Mouse (Mus musculus): ENCODE results near the gene Misp. TPM values are rescaled to one million over a fixed set of nuclear protein-coding genes. Genes with fewer than 3 reads are reported as not detected.
A peak's percentile ranks its signal among the peaks of the same experiment; 100 is the strongest.

The Misp gene
- under 1 TPM; 0.26 to 0.53 TPM for total RNA-seq (2021)
- long read RNA-seq, experiment 1 = 0 reads
- long read RNA-seq, experiment 2 = 0 reads

- DNase-seq (ENCODE audit: low spot score in 2 of 2) = no peak
Measured at GRCm38 (mm10) chr10:79820782-79821181, at the start of gene Misp. TSS of gene Misp (plus strand) at chr10:79820989.

DNA sequence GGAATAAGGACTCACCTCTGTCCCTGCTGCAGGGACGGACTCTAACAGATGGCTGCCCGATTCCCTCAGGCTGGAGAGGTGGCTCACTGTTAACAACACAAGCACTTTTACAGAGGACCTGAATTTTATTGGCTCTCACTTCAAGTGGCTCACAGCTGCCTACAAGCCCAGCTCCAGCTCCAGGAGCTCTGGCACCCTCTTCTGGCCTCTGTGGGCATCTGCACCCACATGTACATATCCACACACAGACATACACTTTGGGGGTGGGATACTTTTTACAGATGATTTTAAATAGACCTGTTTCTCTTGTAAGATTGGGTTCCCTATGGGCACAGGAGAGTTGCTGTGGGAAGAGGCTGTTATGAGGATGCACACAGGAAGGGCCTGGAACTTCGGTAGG, 48.5 kb upstream of the Misp start:
- no peak for DNase-seq (ENCODE audit: low spot score in 2 of 2)

DNA sequence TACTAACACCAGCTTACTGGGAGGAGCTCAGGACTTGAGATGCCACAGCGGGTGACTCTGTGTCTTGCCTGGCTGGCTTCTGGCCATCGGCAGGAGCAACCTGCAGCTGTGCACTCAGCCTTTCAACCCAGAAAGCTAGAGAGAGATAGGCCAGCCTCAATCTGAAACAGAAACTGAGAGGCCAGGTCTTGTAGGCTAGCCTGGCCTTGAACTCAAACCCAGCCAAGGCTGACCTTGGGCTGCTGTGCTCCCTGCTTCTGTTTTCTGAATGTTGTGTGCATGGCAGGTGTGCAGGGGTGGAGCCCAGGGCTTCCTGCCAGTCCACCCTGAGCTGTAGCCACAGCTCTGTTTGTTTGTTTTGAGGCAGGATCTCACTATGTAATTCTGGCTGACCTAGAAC, 47.6 kb upstream of the Misp start:
- DNase-seq (ENCODE audit: low spot score in 2 of 2) = no peak

- DNase-seq (ENCODE audit: low spot score in 2 of 2) = no peak
Measured at GRCm38 (mm10) chr10:79774486-79775279, 46.1 kb upstream of the Misp start.

DNA sequence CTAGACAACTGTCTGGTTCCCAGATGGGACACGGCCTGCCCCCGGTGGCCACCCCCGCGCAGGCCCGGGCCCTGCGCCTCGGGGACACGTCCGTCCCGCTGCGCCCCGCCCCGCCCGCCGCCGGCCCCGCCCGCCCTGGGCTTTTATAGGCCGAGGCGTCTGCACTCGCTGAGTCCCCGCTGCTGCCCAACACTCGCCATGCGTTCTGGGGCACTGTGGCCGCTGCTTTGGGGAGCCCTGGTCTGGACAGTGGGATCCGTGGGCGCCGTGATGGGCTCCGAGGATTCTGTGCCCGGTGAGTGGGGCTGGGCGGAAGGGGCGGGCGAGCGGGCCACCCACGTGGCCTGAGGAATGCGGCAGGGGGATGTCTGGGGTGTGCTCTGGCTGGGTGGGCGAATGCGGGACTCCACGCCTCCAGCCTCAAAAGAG, 43.7 kb upstream of the Misp start, which contains the start of gene Fstl3:
Gene Fstl3, plus strand, starts transcription at position 170 of the 429 bp plus-strand sequence.
- DNase-seq (ENCODE audit: low spot score in 2 of 2) = no peak

GRCm38 (mm10) chr10:79778006-79778405, 42.8 kb upstream of the Misp start:
- DNase-seq (ENCODE audit: low spot score in 2 of 2) = no peak

- DNase-seq (ENCODE audit: low spot score in 2 of 2) = no peak
Measured at GRCm38 (mm10) chr10:79779193-79779592, 41.6 kb upstream of the Misp start.

DNA sequence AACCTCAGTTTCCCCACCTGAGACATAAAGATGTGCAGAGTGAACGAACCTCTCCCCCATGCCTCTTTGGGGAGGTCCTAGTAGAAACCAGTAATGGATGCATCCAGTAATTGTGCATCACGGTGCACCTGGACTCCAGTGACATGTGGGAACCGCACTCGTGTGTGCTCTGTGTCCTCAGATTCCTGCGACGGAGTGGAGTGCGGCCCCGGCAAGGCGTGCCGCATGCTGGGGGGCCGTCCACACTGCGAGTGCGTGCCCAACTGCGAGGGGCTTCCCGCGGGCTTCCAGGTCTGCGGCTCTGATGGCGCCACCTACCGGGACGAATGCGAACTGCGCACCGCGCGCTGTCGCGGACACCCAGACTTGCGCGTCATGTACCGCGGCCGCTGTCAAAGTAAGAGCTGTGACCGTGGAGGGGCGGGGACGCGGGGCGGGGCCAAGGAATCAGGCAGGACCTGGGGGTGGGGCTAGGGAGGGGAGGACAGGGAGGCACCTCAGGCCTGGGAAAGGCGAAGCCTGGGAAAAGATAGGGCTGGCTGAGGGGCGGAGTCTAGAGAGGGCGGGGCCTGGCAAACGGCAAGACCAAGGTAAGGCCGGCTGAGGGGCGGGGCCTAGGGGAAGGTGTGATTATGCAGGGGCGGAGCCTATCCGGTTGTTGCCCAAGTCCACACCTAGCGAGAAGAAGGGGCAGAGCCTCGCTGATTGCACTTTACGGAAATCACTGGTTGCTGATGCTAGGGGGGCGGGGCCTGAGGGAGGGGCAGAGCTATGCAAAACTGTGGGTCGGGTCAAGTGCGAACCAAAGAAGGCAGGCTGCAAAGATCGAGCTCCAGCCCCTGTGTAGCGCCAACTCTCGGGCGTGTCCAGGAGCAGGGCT, 40.8 kb upstream of the Misp start:
- DNase-seq (ENCODE audit: low spot score in 2 of 2) = peak; percentile 96 to 97

GRCm38 (mm10) chr10:79780664-79781015, 40.1 kb upstream of the Misp start:
- peak in 1 of 2 experiments; percentile 67 for DNase-seq (ENCODE audit: low spot score in 2 of 2)

DNA sequence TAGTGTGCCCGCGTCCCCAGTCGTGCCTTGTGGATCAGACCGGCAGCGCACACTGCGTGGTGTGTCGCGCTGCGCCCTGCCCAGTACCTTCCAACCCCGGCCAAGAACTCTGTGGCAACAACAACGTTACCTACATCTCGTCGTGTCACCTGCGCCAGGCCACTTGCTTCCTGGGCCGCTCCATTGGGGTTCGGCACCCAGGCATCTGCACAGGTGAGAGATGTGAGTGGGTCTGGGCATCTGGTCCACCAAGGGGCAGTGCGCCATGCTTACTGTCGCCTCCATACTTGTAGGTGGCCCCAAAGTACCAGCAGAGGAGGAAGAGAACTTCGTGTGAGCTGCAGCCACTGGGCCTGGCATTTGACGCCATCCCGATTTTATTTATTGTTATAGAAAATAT, 39.6 kb upstream of the Misp start:
- DNase-seq (ENCODE audit: low spot score in 2 of 2) = no peak

- no peak for DNase-seq (ENCODE audit: low spot score in 2 of 2)
Measured at GRCm38 (mm10) chr10:79781956-79782355, 38.8 kb upstream of the Misp start.

DNA sequence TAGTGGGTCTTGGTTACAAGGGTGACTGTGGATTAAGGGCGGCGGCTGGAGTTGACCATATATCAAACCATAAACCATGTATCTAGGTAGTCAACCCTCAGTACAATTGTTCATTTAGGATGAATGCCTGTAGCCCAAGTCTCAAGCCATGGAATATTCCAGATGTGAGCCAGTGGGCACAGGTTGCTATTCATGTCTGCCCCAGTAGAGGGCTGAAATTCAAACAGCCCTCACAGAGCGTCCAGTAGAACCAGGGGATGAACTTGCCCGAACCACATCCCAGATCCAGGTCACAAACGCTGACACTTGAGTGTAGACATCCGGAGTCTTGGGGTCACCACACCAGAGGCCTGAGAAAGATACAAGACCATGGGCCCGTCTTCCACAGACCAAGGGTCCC, 37.7 kb upstream of the Misp start:
- DNase-seq (ENCODE audit: low spot score in 2 of 2) = no peak

- no peak for DNase-seq (ENCODE audit: low spot score in 2 of 2)
Measured at GRCm38 (mm10) chr10:79783920-79784800, 36.6 kb upstream of the Misp start.

- peak; percentile 67 to 82 for DNase-seq (ENCODE audit: low spot score in 2 of 2)
Measured at GRCm38 (mm10) chr10:79788386-79789158, 32.2 kb upstream of the Misp start.

DNA sequence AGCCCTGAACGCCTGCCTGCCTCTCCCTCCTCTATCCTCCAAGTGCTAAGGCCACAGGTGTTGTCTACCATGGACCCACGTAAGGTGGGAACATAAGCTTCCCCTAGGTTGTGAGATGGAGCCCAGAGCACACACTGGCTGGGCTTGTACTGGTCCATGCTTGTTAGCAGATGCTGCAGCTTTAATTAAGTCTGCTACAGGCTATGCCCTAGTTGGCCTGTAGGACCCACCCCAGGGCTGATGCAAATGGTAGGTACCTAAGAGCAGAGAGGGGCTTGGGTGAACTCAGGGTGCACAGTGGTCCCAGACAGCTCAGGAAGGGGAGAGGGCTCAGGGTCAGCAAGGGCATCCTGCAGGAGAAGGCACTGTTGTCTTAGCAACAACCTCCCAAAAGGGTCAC, 31.2 kb upstream of the Misp start:
- no peak for DNase-seq (ENCODE audit: low spot score in 2 of 2)

DNA sequence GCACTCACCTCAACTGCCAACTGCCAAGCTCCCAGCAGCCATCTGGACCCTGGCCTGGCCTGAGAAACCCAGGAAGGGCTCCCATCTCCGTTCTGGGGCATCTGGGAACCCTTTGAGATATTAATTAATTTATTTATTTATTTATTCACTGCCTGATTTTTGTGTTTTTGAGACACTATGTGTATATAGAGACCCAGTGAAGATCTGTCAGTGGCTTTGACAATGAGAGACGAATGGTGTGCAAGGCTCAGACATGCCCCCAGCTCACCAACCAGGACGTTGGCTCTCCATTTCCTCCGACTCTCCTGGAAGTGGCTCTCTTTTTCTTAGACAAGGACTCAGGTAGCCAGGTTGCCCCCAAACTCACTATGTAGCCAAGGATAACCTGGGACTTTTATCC, 29.9 kb upstream of the Misp start, which contains the start of gene Prss57:
Gene Prss57, minus strand, starts transcription at position 101 of the 400 bp plus-strand sequence.
- DNase-seq (ENCODE audit: low spot score in 2 of 2) = no peak

- DNase-seq (ENCODE audit: low spot score in 2 of 2) = no peak
Measured at GRCm38 (mm10) chr10:79792339-79793040, 28.3 kb upstream of the Misp start.

GRCm38 (mm10) chr10:79793051-79793737, 27.6 kb upstream of the Misp start, which contains the start of gene Palm:
TSS of gene Palm (plus strand) at chr10:79793572.
- DNase-seq (ENCODE audit: low spot score in 2 of 2) = peak; percentile 82 to 85
